Mouse (Mus musculus): ENCODE measurements around the gene Cpa4. TPM values are rescaled to one million over a fixed set of nuclear protein-coding genes. Genes with fewer than 3 reads are reported as not detected.

The Cpa4 gene
- polyA plus RNA-seq, 1 experiment = not detected

- no peaks in the 10 kb centered on the region for H3K36me3 ChIP-seq (ENCODE audit: control insufficient read depth, insufficient read depth)
- H3ac ChIP-seq (ENCODE audit: control insufficient read depth, insufficient read length, low read depth) = no peak overlapping the region
- H3K4me3 ChIP-seq (ENCODE audit: insufficient read depth, poor library complexity, severe bottlenecking) = no peak overlapping the region
- no peaks in the 10 kb centered on the region for H3K79me3 ChIP-seq (ENCODE audit: low read depth)
- no peaks in the 10 kb centered on the region for H3K79me2 ChIP-seq (ENCODE audit: control insufficient read depth, insufficient read depth)
- H3K27me3 ChIP-seq (ENCODE audit: control insufficient read depth, insufficient read depth, insufficient read length) = no peaks in the 10 kb centered on the region
- TF ChIP-seq FOSL1 (IDR thresholded peaks at IDR 0.05; ENCODE audit: insufficient read depth, low read length, poor library complexity, severe bottlenecking) = no peak
- no peak for TF ChIP-seq USF1 (IDR thresholded peaks at IDR 0.05; ENCODE audit: low read depth)
- TF ChIP-seq MYOG (IDR thresholded peaks at IDR 0.05; ENCODE audit: control insufficient read depth, extremely low read depth, insufficient read length) = no peak
- no peak for TF ChIP-seq CTCF (IDR thresholded peaks at IDR 0.05; ENCODE audit: control insufficient read depth, insufficient read depth, insufficient read length)
- TF ChIP-seq MYOD1 (IDR thresholded peaks at IDR 0.05; ENCODE audit: control insufficient read depth, insufficient read length, low read depth) = no peak
- no peak for TF ChIP-seq CEBPB (IDR thresholded peaks at IDR 0.05; ENCODE audit: low read depth)
- TF ChIP-seq MAX (IDR thresholded peaks at IDR 0.05) = no peak
Observed at GRCm38 (mm10) chr6:30554092-30554491, 14.1 kb upstream of the Cpa4 start.

GRCm38 (mm10) chr6:30554621-30555170, 13.5 kb upstream of the Cpa4 start:
- no peaks in the 10 kb centered on the region for H3K27me3 ChIP-seq (ENCODE audit: control insufficient read depth, insufficient read depth, insufficient read length)
- no peaks in the 10 kb centered on the region for H3K36me3 ChIP-seq (ENCODE audit: control insufficient read depth, insufficient read depth)
- TF ChIP-seq MYOD1 (IDR thresholded peaks at IDR 0.05; ENCODE audit: control insufficient read depth, insufficient read length, low read depth) = no peak
- no peak for TF ChIP-seq MYOG (IDR thresholded peaks at IDR 0.05; ENCODE audit: control insufficient read depth, extremely low read depth, insufficient read length)
- H3K79me3 ChIP-seq (ENCODE audit: low read depth) = no peaks in the 10 kb centered on the region
- no peak overlapping the region for H3ac ChIP-seq (ENCODE audit: control insufficient read depth, insufficient read length, low read depth)
- H3K4me3 ChIP-seq (ENCODE audit: insufficient read depth, poor library complexity, severe bottlenecking) = no peak overlapping the region
- H3K79me2 ChIP-seq (ENCODE audit: control insufficient read depth, insufficient read depth) = no peaks in the 10 kb centered on the region

DNA sequence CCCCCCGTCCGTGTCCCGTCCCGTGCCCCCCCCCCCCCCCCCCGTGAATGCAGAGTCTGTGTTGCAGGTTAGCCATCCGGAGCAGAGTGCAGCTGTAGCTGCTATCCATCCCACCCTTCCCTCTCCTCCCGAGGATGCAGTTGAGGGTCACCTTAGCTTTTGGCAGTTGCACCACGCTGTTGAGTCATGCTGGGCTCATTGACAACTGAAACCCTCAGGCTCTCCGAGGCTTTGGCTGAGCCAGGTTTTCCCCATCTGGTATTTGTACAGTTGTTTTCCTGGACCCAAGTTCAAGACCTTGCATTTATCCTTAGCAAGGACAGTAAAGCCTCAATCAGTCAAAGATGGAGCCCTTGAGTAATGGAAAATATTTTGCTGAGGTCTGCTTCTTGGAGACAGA, 12.1 kb upstream of the Cpa4 start:
- no peaks in the 10 kb centered on the region for H3K79me3 ChIP-seq (ENCODE audit: low read depth)
- TF ChIP-seq MAX (IDR thresholded peaks at IDR 0.05) = no peak
- peak; percentile 47 for TF ChIP-seq MYOD1 (IDR thresholded peaks at IDR 0.05; ENCODE audit: control insufficient read depth, insufficient read length, low read depth)
- no peak overlapping the region for H3ac ChIP-seq (ENCODE audit: control insufficient read depth, insufficient read length, low read depth)
- no peaks in the 10 kb centered on the region for H3K36me3 ChIP-seq (ENCODE audit: control insufficient read depth, insufficient read depth)
- no peaks in the 10 kb centered on the region for H3K79me2 ChIP-seq (ENCODE audit: control insufficient read depth, insufficient read depth)
- H3K27me3 ChIP-seq (ENCODE audit: control insufficient read depth, insufficient read depth, insufficient read length) = no peaks in the 10 kb centered on the region
- H3K4me3 ChIP-seq (ENCODE audit: insufficient read depth, poor library complexity, severe bottlenecking) = no peak overlapping the region

DNA sequence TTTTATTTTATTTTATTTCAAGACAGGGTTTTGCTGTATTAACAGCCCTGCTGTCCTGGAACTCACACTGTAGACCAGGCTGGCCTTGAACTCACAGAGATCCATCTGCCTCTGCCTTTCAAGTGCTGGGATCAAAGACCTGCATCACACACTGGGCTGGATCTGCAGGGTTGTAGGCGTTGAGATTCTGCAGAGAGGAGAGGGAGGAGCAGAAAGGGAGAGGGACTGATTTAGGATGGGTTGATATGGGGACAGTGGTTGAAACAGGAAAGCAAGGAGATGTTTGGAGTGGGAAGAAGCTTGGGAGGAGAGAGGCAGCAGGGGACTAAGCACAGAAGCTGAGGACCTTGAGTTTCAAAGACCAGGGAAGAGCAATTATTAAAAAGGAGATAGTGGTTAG, 8.4 kb upstream of the Cpa4 start:
- no peaks in the 10 kb centered on the region for H3K79me3 ChIP-seq (ENCODE audit: low read depth)
- no peaks in the 10 kb centered on the region for H3K79me2 ChIP-seq (ENCODE audit: control insufficient read depth, insufficient read depth)
- no peak overlapping the region for H3ac ChIP-seq (ENCODE audit: control insufficient read depth, insufficient read length, low read depth)
- no peaks in the 10 kb centered on the region for H3K27me3 ChIP-seq (ENCODE audit: control insufficient read depth, insufficient read depth, insufficient read length)
- no peaks in the 10 kb centered on the region for H3K36me3 ChIP-seq (ENCODE audit: control insufficient read depth, insufficient read depth)
- H3K4me3 ChIP-seq (ENCODE audit: insufficient read depth, poor library complexity, severe bottlenecking) = no peak overlapping the region
- TF ChIP-seq USF1 (IDR thresholded peaks at IDR 0.05; ENCODE audit: low read depth) (no peak), CTCF (IDR thresholded peaks at IDR 0.05; ENCODE audit: control insufficient read depth, insufficient read depth, insufficient read length) (no peak), CEBPB (IDR thresholded peaks at IDR 0.05; ENCODE audit: low read depth) (no peak), MYOG (IDR thresholded peaks at IDR 0.05; ENCODE audit: control insufficient read depth, extremely low read depth, insufficient read length) (no peak), MAX (IDR thresholded peaks at IDR 0.05) (no peak), MYOD1 (IDR thresholded peaks at IDR 0.05; ENCODE audit: control insufficient read depth, insufficient read length, low read depth) (no peak), FOSL1 (IDR thresholded peaks at IDR 0.05; ENCODE audit: insufficient read depth, low read length, poor library complexity, severe bottlenecking) (no peak)

DNA sequence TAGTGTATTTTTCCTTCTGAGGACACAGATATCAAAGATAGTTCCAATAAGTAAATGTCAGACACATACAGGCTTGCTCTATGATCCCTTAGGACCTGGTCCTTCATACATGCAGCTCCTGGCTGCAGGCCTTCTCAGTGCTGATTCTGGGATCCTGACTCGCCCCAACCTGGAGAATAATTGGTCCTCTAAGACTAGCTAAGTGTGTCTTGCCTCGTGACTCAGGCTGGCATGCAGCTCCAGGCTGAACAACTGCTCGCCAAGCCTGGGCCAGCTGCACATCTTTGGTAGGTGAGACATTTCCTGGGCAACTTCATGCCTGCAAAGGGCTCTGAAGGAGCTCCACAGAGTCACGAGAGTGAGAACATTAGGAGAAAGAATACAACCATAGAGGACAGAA, 6.0 kb upstream of the Cpa4 start:
- no peaks in the 10 kb centered on the region for H3K27me3 ChIP-seq (ENCODE audit: control insufficient read depth, insufficient read depth, insufficient read length)
- no peaks in the 10 kb centered on the region for H3K79me3 ChIP-seq (ENCODE audit: low read depth)
- no peak overlapping the region for H3K4me3 ChIP-seq (ENCODE audit: insufficient read depth, poor library complexity, severe bottlenecking)
- no peak for TF ChIP-seq MAX (IDR thresholded peaks at IDR 0.05)
- peak; percentile 52 for TF ChIP-seq MYOD1 (IDR thresholded peaks at IDR 0.05; ENCODE audit: control insufficient read depth, insufficient read length, low read depth)
- TF ChIP-seq FOSL1 (IDR thresholded peaks at IDR 0.05; ENCODE audit: insufficient read depth, low read length, poor library complexity, severe bottlenecking) = no peak
- H3ac ChIP-seq (ENCODE audit: control insufficient read depth, insufficient read length, low read depth) = no peak overlapping the region
- H3K79me2 ChIP-seq (ENCODE audit: control insufficient read depth, insufficient read depth) = no peaks in the 10 kb centered on the region
- no peaks in the 10 kb centered on the region for H3K36me3 ChIP-seq (ENCODE audit: control insufficient read depth, insufficient read depth)

DNA sequence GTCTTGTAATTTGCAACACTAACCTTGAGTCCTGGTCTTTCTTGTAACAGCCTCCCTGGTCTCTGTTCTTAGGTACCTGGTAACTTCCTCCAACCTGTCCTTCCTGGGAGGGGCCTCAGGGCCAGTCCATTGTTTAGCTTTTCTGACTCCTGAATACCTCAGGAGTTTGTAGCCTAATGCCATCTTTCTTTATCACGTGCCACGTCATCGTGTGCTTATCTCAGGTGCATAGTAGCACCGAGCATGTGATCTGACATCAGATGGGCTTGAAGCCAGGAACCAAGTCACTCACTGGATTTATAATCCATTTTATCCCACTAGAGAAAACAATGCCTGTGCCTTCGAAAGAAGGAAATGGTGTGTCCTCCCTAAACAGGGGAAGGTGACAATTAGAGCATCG, 4.6 kb upstream of the Cpa4 start:
- Histone ChIP-seq H3K79me3 (ENCODE audit: low read depth) (no peaks in the 10 kb centered on the region), H3K79me2 (ENCODE audit: control insufficient read depth, insufficient read depth) (no peaks in the 10 kb centered on the region), H3K4me3 (ENCODE audit: insufficient read depth, poor library complexity, severe bottlenecking) (no peak overlapping the region), H3K27me3 (ENCODE audit: control insufficient read depth, insufficient read depth, insufficient read length) (no peaks in the 10 kb centered on the region), H3ac (ENCODE audit: control insufficient read depth, insufficient read length, low read depth) (no peak overlapping the region), H3K36me3 (ENCODE audit: control insufficient read depth, insufficient read depth) (no peaks in the 10 kb centered on the region)
- TF ChIP-seq MAX (IDR thresholded peaks at IDR 0.05) = no peak
- TF ChIP-seq USF1 (IDR thresholded peaks at IDR 0.05; ENCODE audit: low read depth) = no peak
- no peak for TF ChIP-seq MYOG (IDR thresholded peaks at IDR 0.05; ENCODE audit: control insufficient read depth, extremely low read depth, insufficient read length)
- TF ChIP-seq FOSL1 (IDR thresholded peaks at IDR 0.05; ENCODE audit: insufficient read depth, low read length, poor library complexity, severe bottlenecking) = no peak
- no peak for TF ChIP-seq CEBPB (IDR thresholded peaks at IDR 0.05; ENCODE audit: low read depth)
- no peak for TF ChIP-seq MYOD1 (IDR thresholded peaks at IDR 0.05; ENCODE audit: control insufficient read depth, insufficient read length, low read depth)
- no peak for TF ChIP-seq CTCF (IDR thresholded peaks at IDR 0.05; ENCODE audit: control insufficient read depth, insufficient read depth, insufficient read length)
